ENCODE assay signal across 8 mouse cellular contexts in genomic region chr5:110980576-110980975, GRCm38 (mm10).
A peak's percentile ranks its signal among the peaks of the same experiment; 100 is the strongest.
DNase-seq lines count a peak whose midpoint lies in the region; ATAC-seq and TF ChIP-seq lines count a peak whose summit lies in the region.

No protein-coding gene starts in this region.

- H3K4me3 ChIP-seq in layer of hippocampus, adult 2 months: peak overlapping the region; percentile 66
- peak overlapping the region; percentile 67 for H3K4me3 ChIP-seq in embryonic fibroblast, embryonic 13.5 days (ENCODE audit: insufficient read depth, low read length)
- H3K4me3 ChIP-seq in intestine, embryonic 16.5 days (ENCODE audit: low read length): peak overlapping the region; percentile 75; the same call in 1 of the 2 replicates
- peak overlapping the region; percentile 76 for H3K4me3 ChIP-seq in neural tube, embryonic 14.5 days (ENCODE audit: low read depth, low read length)

- TF ChIP-seq POLR2A in embryonic fibroblast, embryonic 13.5 days (IDR thresholded peaks at IDR 0.05; ENCODE audit: low read depth, low read length): no peak

- H3K36me3 ChIP-seq in intestine, embryonic 16.5 days (ENCODE audit: control insufficient read depth, insufficient read depth, low read length): no peaks in the 10 kb centered on the region
- H3K36me3 ChIP-seq in neural tube, embryonic 14.5 days (ENCODE audit: control insufficient read depth, insufficient read depth, low read length): no peaks in the 10 kb centered on the region

- peaks cover 12% of the 10 kb centered on the region for H3K4me1 ChIP-seq in embryonic fibroblast, embryonic 13.5 days (ENCODE audit: control insufficient read depth, insufficient read depth, low read length)
- H3K4me1 ChIP-seq in intestine, embryonic 16.5 days (ENCODE audit: control insufficient read depth, insufficient read depth, low read length): peaks cover 5% of the 10 kb centered on the region; the same call in 1 of the 2 replicates
- H3K4me1 ChIP-seq in neural tube, embryonic 14.5 days (ENCODE audit: control insufficient read depth, insufficient read depth, low read length): peaks cover 20% of the 10 kb centered on the region; the same call in 1 of the 2 replicates

- ATAC-seq in intestine, embryonic 16.5 days: no peak
- no peak for ATAC-seq in neural tube, embryonic 14.5 days (ENCODE audit: low read depth)

- no peak overlapping the region for H3K27ac ChIP-seq in layer of hippocampus, adult 2 months
- H3K27ac ChIP-seq in embryonic fibroblast, embryonic 13.5 days (ENCODE audit: insufficient read depth, low read length): peak overlapping the region; percentile 89
- H3K27ac ChIP-seq in intestine, embryonic 16.5 days (ENCODE audit: low read length): no peak overlapping the region
- peak overlapping the region; percentile 93 for H3K27ac ChIP-seq in neural tube, embryonic 14.5 days (ENCODE audit: low read depth, low read length)

- no peaks in the 10 kb centered on the region for H3K27me3 ChIP-seq in intestine, embryonic 16.5 days (replicated peaks; ENCODE audit: control insufficient read depth, insufficient read depth, low read length)
- no peaks in the 10 kb centered on the region for H3K27me3 ChIP-seq in neural tube, embryonic 14.5 days (ENCODE audit: control insufficient read depth, insufficient read depth, low read length)

- H3K9ac ChIP-seq in intestine, embryonic 16.5 days (ENCODE audit: low read depth, low read length): no peak overlapping the region
- peak overlapping the region; percentile 93 for H3K9ac ChIP-seq in neural tube, embryonic 14.5 days (replicated peaks; ENCODE audit: low read depth, low read length)

- DNase-seq in layer of hippocampus, adult 2 months (ENCODE audit: low spot score in 2 of 2): no peak
- DNase-seq in layer of hippocampus, adult 9-11 months: no peak
- DNase-seq in gastrocnemius, postnatal 4 days (ENCODE audit: low spot score in 2 of 2): no peak
- DNase-seq in urinary bladder, postnatal 36 days (ENCODE audit: low spot score in 2 of 2): no peak
- DNase-seq in layer of hippocampus, adult 18-20 months (ENCODE audit: low spot score in 2 of 2): no peak

- TF ChIP-seq CTCF in layer of hippocampus, adult 2 months (conservative IDR thresholded peaks at IDR 0.05): no peak
- no peak for TF ChIP-seq CTCF in embryonic fibroblast, embryonic 13.5 days (IDR thresholded peaks at IDR 0.05; ENCODE audit: borderline replicate concordance, insufficient read depth, low read length)

- no peaks in the 10 kb centered on the region for H3K9me3 ChIP-seq in intestine, embryonic 16.5 days (ENCODE audit: control insufficient read depth, low read length)
- H3K9me3 ChIP-seq in neural tube, embryonic 14.5 days (ENCODE audit: control insufficient read depth, low read length): no peaks in the 10 kb centered on the region

- peak overlapping the region; percentile 95 for H3K4me2 ChIP-seq in intestine, embryonic 16.5 days (ENCODE audit: low read depth, low read length)
- peak overlapping the region; percentile 73 for H3K4me2 ChIP-seq in neural tube, embryonic 14.5 days (ENCODE audit: low read depth, low read length)

- WGBS in intestine, embryonic 16.5 days: 49% methylated on average over 5 of the region's 5 CpGs
- 28% methylated on average over 5 of the region's 5 CpGs for WGBS in neural tube, embryonic 14.5 days

Comparison
In these comparisons a context has a peak if more than half of its experiments do, and no peak if none do; other contexts are left out.
1. H3K27ac ChIP-seq: peak in embryonic fibroblast, embryonic 13.5 days (single experiment) and neural tube, embryonic 14.5 days (single experiment); none in layer of hippocampus, adult 2 months (single experiment) and intestine, embryonic 16.5 days (single experiment).
2. Peak in every context shown above with its lines, with median percentiles within 50 percentile points of each other: H3K4me3 ChIP-seq.